Mouse (Mus musculus) heart, postnatal 0 days (tissue): ENCODE data around the gene Sox13.

Experiments
- CTCF ChIP-seq: IDR thresholded peaks from 2 replicates; pipeline ENCODE4 v1.5.1; 2016; ENCODE audit warnings: antibody characterized with exemption, control low read depth, low read depth
- EP300 ChIP-seq: IDR thresholded peaks from 2 replicates; pipeline ENCODE4 v1.6.1; 2016; ENCODE audit warnings: antibody characterized with exemption, low read depth

DNA sequence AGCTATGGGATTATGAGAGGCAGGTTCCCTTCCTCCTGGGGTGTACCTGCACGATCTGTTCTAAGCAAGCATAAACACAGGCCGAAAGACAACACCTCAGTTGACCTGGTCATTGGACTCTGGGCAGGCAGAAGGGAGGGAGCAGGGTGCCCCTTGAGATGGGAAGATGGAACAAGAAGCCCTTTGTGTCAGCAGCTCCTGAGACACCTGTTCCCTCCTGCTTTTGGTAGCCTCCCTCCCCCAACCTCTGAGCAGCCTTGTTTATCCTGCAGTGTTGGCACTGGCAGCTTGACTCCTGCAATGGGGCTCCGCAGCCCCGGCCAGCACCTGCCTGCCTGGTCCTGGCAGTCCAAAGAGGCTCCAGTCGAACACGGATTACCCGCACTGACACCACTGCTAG is 9.1 kb downstream of the Sox13 start:
- TF ChIP-seq EP300 (no peak), CTCF (no peak)
